Mouse (Mus musculus) heart, adult 2 months (tissue): Measurements from ENCODE around the gene Arnt. TPM values are rescaled to one million over a fixed set of nuclear protein-coding genes. Genes with fewer than 3 reads are reported as not detected.

Source experiments
- DNase-seq, 2 experiments: peaks; one replicate each; pipeline ENCODE4 v3.0.0; 2021
- H3K27ac ChIP-seq: fragments of 200-600 bp; 2 replicates; pipeline ENCODE4 v1.8.1; 2022
- H3K27me3 ChIP-seq: fragments of 200-500 bp; 2 replicates; pipeline ENCODE4 v1.6.1; 2012; ENCODE audit warnings: mild to moderate bottlenecking, low read length, inconsistent platforms, mixed read lengths; ENCODE audit not compliant: control insufficient read depth, insufficient read depth
- H3K36me3 ChIP-seq: fragments of 200-500 bp; 2 replicates; pipeline ENCODE4 v1.6.1; 2012; ENCODE audit warnings: low read length, inconsistent platforms; ENCODE audit not compliant: control insufficient read depth, insufficient read depth
- H3K4me1 ChIP-seq: fragments of 200-500 bp; 2 replicates; pipeline ENCODE4 v1.6.1; 2011; ENCODE audit warnings: low read length; ENCODE audit not compliant: control insufficient read depth, insufficient read depth
- H3K4me3 ChIP-seq: fragments of 200-600 bp; 2 replicates; pipeline ENCODE4 v1.8.1; 2022
- H3K79me2 ChIP-seq: fragments of 200-500 bp; replicated peaks from 2 replicates; pipeline ENCODE4 v1.6.1; 2012; ENCODE audit warnings: mild to moderate bottlenecking, inconsistent platforms, low read length, moderate library complexity, mixed read lengths; ENCODE audit not compliant: control insufficient read depth, insufficient read depth
- H3K9ac ChIP-seq: fragments of 200-500 bp; 2 replicates; pipeline ENCODE4 v1.6.1; 2012; ENCODE audit warnings: low read depth, mild to moderate bottlenecking, control low read depth, inconsistent platforms, low read length, mixed read lengths
- CTCF ChIP-seq: fragments of 200-600 bp; IDR thresholded peaks from 2 replicates; pipeline ENCODE4 v1.8.1; 2022; ENCODE audit warnings: antibody characterized with exemption, mild to moderate bottlenecking, moderate library complexity
- EP300 ChIP-seq: fragments of 200-500 bp; IDR thresholded peaks from 2 replicates; pipeline ENCODE4 v1.6.1; 2011; ENCODE audit warnings: low read depth, low read length, control low read depth; ENCODE audit not compliant: insufficient read depth
- POLR2A ChIP-seq: fragments of 200-500 bp; IDR thresholded peaks from 2 replicates; pipeline ENCODE4 v1.6.1; 2011; ENCODE audit warnings: mild to moderate bottlenecking, low read depth, low read length, control low read depth; ENCODE audit not compliant: insufficient read depth
- WGBS: fragments of 180-500 bp; shearing (Covaris S2); methylation state at CpG from one replicate; pipeline ENCODE4 v1.1.7; 2018; 5-methylcytosine and 5-hydroxymethylcytosine counted together
- intact Hi-C: fragments of 180-260 bp; cut with DNase I; formaldehyde crosslinking; loops from one replicate; pipeline ENCODE4 v1.15.1; 2025
- polyA plus RNA-seq: library from polyadenylated mRNA; depleted of rRNA; stranded (reverse); fragments of >200 nt; gene quantifications from 2 replicates; pipeline ENCODE4 v1.2.3, GENCODE M21; 2012
- total RNA-seq, 2 experiments: library from RNA; stranded (reverse); gene quantifications; 2 replicates each; pipeline ENCODE4 v1.2.3; 2021

The Arnt gene
- total and polyA plus RNA-seq, 3 experiments, result 26.2 to 41.5 (median 37.4) TPM

DNA sequence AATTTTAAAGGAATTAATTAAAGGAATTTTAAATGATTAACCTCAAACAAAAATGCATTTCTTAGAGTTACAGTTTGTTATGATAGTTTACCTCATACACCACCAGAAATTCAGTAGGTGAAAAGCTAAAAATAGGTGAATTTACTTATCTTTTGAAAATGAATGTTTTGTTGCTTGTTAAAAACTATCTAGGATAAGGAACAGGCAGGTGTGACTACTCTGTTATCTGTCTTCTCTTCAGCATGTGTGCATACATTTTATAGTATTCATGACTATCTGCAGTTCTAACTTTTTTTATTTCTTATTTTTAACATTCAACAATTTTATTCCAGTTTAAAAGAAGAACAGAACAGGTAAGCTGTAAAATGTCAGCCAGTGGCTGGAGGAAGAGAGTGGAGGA is 29.7 kb downstream of the Arnt start:
- H3K4me3 ChIP-seq, result no peak overlapping the region
- no peaks in the 10 kb centered on the region for H3K27me3 ChIP-seq
- no peaks in the 10 kb centered on the region for H3K79me2 ChIP-seq
- no peak overlapping the region for H3K9ac ChIP-seq
- TF ChIP-seq POLR2A (no peak), CTCF (no peak), EP300 (no peak)
- intact Hi-C loops, result no loop called here
- peaks cover 2% of the 10 kb centered on the region; the same call in 1 of the 2 replicates for H3K4me1 ChIP-seq
- no peak overlapping the region for H3K27ac ChIP-seq
- peaks cover 2% of the 10 kb centered on the region; the same call in 1 of the 2 replicates for H3K36me3 ChIP-seq
- no peak for DNase-seq

- H3K27ac ChIP-seq, result no peak overlapping the region
- H3K4me1 ChIP-seq, result no peaks in the 10 kb centered on the region
- H3K27me3 ChIP-seq, result no peaks in the 10 kb centered on the region
- no peak overlapping the region for H3K9ac ChIP-seq
- TF ChIP-seq CTCF (no peak), POLR2A (no peak), EP300 (no peak)
- no peak overlapping the region for H3K4me3 ChIP-seq
- H3K36me3 ChIP-seq, result no peaks in the 10 kb centered on the region; the same call in 1 of the 2 replicates
- DNase-seq, result no peak
- H3K79me2 ChIP-seq, result no peaks in the 10 kb centered on the region
- intact Hi-C loops, result no loop called here
- WGBS, result 97% methylated on average over 1 of the region's 1 CpGs
Measured at GRCm38 (mm10) chr3:95478966-95479365, 44.8 kb downstream of the Arnt start.

GRCm38 (mm10) chr3:95486421-95486820 is 52.2 kb downstream of the Arnt start:
- Histone ChIP-seq H3K4me1 (no peaks in the 10 kb centered on the region), H3K4me3 (no peak overlapping the region), H3K27ac (no peak overlapping the region), H3K36me3 (no peaks in the 10 kb centered on the region), H3K79me2 (no peaks in the 10 kb centered on the region), H3K9ac (no peak overlapping the region), H3K27me3 (no peaks in the 10 kb centered on the region)
- WGBS, result 50% methylated on average over 2 of the region's 2 CpGs
- DNase-seq, result no peak
- intact Hi-C loops, result no loop called here
- TF ChIP-seq CTCF (no peak), EP300 (no peak), POLR2A (no peak)

- H3K79me2 ChIP-seq, result no peaks in the 10 kb centered on the region
- TF ChIP-seq EP300, result no peak
- no peak for TF ChIP-seq POLR2A
- TF ChIP-seq CTCF, result no peak
- intact Hi-C loops, result no loop called here
- DNase-seq, result no peak
- H3K4me3 ChIP-seq, result no peak overlapping the region
- 57% methylated on average over 3 of the region's 3 CpGs for WGBS
- no peaks in the 10 kb centered on the region for H3K4me1 ChIP-seq
- no peak overlapping the region for H3K9ac ChIP-seq
- H3K27me3 ChIP-seq, result no peaks in the 10 kb centered on the region
- no peaks in the 10 kb centered on the region; the same call in 1 of the 2 replicates for H3K36me3 ChIP-seq
- H3K27ac ChIP-seq, result no peak overlapping the region
Measured at GRCm38 (mm10) chr3:95488679-95489078, 54.5 kb downstream of the Arnt start.

- intact Hi-C loops, result no loop called here
- Histone ChIP-seq H3K27me3 (no peaks in the 10 kb centered on the region), H3K4me3 (no peak overlapping the region), H3K27ac (no peak overlapping the region), H3K9ac (no peak overlapping the region), H3K36me3 (peaks cover 2% of the 10 kb centered on the region), H3K79me2 (no peaks in the 10 kb centered on the region), H3K4me1 (no peaks in the 10 kb centered on the region)
- 95% methylated on average over 2 of the region's 2 CpGs for WGBS
- DNase-seq, result no peak
- no peak for TF ChIP-seq CTCF
- no peak for TF ChIP-seq EP300
- TF ChIP-seq POLR2A, result no peak
Measured at GRCm38 (mm10) chr3:95490238-95490637, 56.0 kb downstream of the Arnt start.

GRCm38 (mm10) chr3:95494342-95494741 is 60.2 kb downstream of the Arnt start:
- Histone ChIP-seq H3K27ac (no peak overlapping the region), H3K4me1 (peaks cover 2% of the 10 kb centered on the region), H3K36me3 (peaks cover 4% of the 10 kb centered on the region), H3K4me3 (no peak overlapping the region), H3K79me2 (no peaks in the 10 kb centered on the region), H3K27me3 (no peaks in the 10 kb centered on the region), H3K9ac (no peak overlapping the region)
- 69% methylated on average over 6 of the region's 6 CpGs for WGBS
- TF ChIP-seq POLR2A, result no peak
- no peak for TF ChIP-seq EP300
- peak; percentile 76 for TF ChIP-seq CTCF
- DNase-seq, result peak; percentile 39 to 70
- intact Hi-C loops, result no loop called here
